Mouse (Mus musculus) G1E (cell line): ENCODE results near the gene Mnd1. TPM values are rescaled to one million over a fixed set of nuclear protein-coding genes. Genes with fewer than 3 reads are reported as not detected.

Experiments
- ATAC-seq: 2 replicates; pipeline ENCODE4 v1.8.0; 2016; ENCODE audit warnings: mild to moderate bottlenecking; ENCODE audit not compliant: insufficient number of reproducible peaks, poor library complexity, low FRiP score, severe bottlenecking; ENCODE audit errors: extremely low read depth
- DNase-seq: peaks from one replicate; pipeline ENCODE4 v3.0.0; 2012; ENCODE audit warnings: low spot score
- H3K27me3 ChIP-seq: 2 replicates; pipeline ENCODE4 v1.6.1; 2012; ENCODE audit warnings: mild to moderate bottlenecking, low read length, inconsistent platforms; ENCODE audit not compliant: insufficient read depth
- H3K36me3 ChIP-seq: replicated peaks from 2 replicates; pipeline ENCODE3; 2012; ENCODE audit warnings: mild to moderate bottlenecking, inconsistent platforms
- H3K4me1 ChIP-seq: 2 replicates; pipeline ENCODE4 v1.6.1; 2012; ENCODE audit warnings: low read depth, low read length, inconsistent platforms, mixed read lengths; ENCODE audit not compliant: insufficient read depth
- H3K4me3 ChIP-seq: 2 replicates; pipeline ENCODE4 v1.5.1; 2012; ENCODE audit warnings: low read depth, mild to moderate bottlenecking, inconsistent platforms, low read length, moderate library complexity, mixed read lengths
- H3K9me3 ChIP-seq: replicated peaks from 2 replicates; pipeline ENCODE4 v1.6.1; 2012; ENCODE audit warnings: inconsistent platforms
- CTCF ChIP-seq: IDR thresholded peaks from 2 replicates; pipeline ENCODE4 v1.5.1; 2012; ENCODE audit warnings: low read depth, low read length, inconsistent platforms, mixed read lengths
- GATA1 ChIP-seq: IDR thresholded peaks from 2 replicates; pipeline ENCODE4 v1.6.1; 2012; ENCODE audit warnings: borderline replicate concordance, low read length, inconsistent platforms, mixed read lengths
- GATA2 ChIP-seq: IDR thresholded peaks from 2 replicates; pipeline ENCODE4 v1.6.1; 2012; ENCODE audit warnings: low read depth, low read length, inconsistent platforms, borderline replicate concordance
- POLR2AphosphoS5 ChIP-seq: IDR thresholded peaks from 2 replicates; pipeline ENCODE4 v1.6.1; 2012; ENCODE audit warnings: low read depth, low read length, inconsistent platforms; ENCODE audit not compliant: insufficient replicate concordance
- TAL1 ChIP-seq: conservative IDR thresholded peaks from 2 replicates; pipeline ENCODE4 v1.6.1; 2012; ENCODE audit warnings: low read depth, low read length, inconsistent platforms, mixed read lengths
- polyA plus RNA-seq: library from polyadenylated mRNA; stranded (reverse); fragments of >175 nt; gene quantifications from 2 replicates; pipeline ENCODE4 v1.2.3, GENCODE M21; 2012
- total RNA-seq, 2 experiments: library from RNA; stranded (forward) in 1 of 2; stranded (reverse) in 1 of 2; fragments of 200-1000 nt in 1 of 2; fragments of >200 nt in 1 of 2; fragmentation: Nextera tagmentation in 1 of 2; gene quantifications; 2 replicates each; pipeline ENCODE4 v1.2.3; 2014 to 2017

Mnd1 gene
- total and polyA plus RNA-seq, 3 experiments: 1.8 to 23.5 (median 6.1) TPM

DNA sequence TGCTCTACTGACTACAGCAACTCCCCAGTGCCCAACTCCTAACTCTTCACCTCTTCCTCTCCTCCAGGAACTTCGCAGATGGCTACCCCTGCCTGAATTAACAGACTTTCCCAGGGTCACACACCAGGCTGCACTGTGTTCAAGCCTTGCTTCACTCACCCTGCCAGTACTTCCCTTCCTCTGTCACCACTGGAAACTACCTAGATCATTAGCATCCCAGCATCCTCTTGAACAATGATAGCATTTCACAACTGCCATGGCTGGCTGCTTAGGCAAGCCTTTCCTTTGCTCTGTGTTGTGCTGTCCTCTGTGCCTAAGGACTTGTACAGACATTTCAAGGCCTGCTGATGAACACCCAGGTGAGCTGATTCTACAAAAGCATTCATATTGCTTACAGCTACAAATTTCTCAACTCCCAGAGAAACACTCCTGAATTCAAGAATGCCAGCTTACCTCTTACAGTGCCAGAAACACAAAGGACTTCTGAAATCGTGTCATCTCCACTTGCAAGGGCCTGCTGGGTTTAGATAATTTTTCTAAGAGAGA is 92.1 kb downstream of the Mnd1 start:
- TF ChIP-seq TAL1: no peak
- no peak for TF ChIP-seq GATA2
- TF ChIP-seq POLR2AphosphoS5: no peak
- no peak for TF ChIP-seq CTCF
- no peak for TF ChIP-seq GATA1
- Histone ChIP-seq H3K4me1 (no peaks in the 10 kb centered on the region), H3K4me3 (no peak overlapping the region), H3K9me3 (no peaks in the 10 kb centered on the region), H3K36me3 (no peaks in the 10 kb centered on the region), H3K27me3 (peaks cover 23% of the 10 kb centered on the region)
- DNase-seq (no peak), ATAC-seq (no peak)

DNA sequence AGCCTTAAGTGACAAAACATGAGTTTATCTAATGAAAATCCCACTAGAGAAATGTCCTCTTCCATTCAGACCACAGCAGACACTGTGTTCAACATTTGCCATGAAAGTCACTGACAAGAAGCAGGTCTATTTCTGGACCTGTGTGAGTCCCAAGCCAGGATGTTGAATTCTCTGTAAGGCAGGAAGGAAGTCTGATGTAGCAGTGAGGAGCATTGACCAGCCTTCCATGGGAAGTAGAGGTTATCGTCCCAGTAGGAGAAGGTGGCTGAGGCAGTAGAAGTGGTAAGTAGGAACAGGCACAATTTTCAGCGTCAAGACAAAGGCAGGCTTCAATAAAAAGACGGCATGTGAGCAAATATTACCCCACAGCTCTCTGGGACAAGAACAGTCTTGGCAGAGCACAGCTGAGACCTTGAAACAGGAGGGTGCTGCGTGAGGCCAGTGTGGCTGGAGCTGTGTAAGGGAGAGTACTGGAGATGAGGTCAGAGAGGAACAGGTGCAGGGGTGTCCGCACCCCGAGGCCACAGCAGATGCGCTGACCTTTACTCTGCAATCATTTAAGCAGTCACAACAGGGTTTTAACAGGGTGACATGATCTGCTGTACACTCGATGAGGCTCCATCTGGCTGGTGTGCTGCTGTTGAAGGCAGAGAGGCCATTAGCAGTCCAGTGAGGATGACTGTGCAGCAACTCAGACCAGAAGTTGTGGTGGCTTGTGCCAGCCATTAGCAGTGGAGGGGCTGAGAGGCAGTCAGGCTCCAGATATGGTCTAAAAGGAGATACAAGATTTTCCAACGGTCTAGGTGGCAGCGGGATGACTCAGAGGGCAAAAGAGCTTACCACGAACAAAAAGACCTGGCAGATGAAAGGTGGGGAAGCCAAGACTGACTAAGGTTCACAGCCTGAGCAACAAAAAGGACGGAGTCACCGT is 93.8 kb downstream of the Mnd1 start:
- Histone ChIP-seq H3K9me3 (0 out of 2 replicates have a peak, but pooled peaks cover 4% of the 10 kb centered on the region), H3K4me3 (no peak overlapping the region), H3K27me3 (peaks cover 20% of the 10 kb centered on the region), H3K36me3 (no peaks in the 10 kb centered on the region), H3K4me1 (no peaks in the 10 kb centered on the region)
- no peak for TF ChIP-seq GATA2
- no peak for TF ChIP-seq POLR2AphosphoS5
- no peak for TF ChIP-seq CTCF
- no peak for TF ChIP-seq TAL1
- TF ChIP-seq GATA1: no peak
- DNase-seq: no peak
- no peak for ATAC-seq

DNA sequence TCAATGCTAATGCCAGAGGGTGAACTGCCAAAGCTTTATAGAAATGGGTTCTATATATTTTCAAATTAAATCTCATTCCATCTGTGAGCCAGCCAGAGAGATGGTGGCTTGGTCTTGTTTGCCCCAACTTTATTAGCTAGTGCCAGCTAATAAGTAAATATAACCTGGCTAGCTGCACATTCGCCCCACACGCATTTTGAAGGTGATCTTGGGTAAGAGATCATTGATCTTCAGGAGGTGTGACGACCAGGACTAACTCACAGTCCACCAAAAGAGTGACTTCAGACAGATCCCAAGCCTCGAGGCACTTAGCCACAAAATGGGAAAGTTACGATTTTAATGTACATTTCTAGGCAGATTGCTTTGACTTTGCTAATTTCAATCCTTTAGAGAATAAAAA is 94.6 kb downstream of the Mnd1 start:
- no peak overlapping the region for H3K4me3 ChIP-seq
- ATAC-seq (no peak), DNase-seq (no peak)
- H3K27me3 ChIP-seq: peaks cover 20% of the 10 kb centered on the region
- H3K4me1 ChIP-seq: no peaks in the 10 kb centered on the region
- H3K36me3 ChIP-seq: no peaks in the 10 kb centered on the region
- 0 out of 2 replicates have a peak, but pooled peaks cover 4% of the 10 kb centered on the region for H3K9me3 ChIP-seq
- no peak for TF ChIP-seq GATA1
- no peak for TF ChIP-seq POLR2AphosphoS5
- TF ChIP-seq GATA2: no peak
- TF ChIP-seq TAL1: no peak
- TF ChIP-seq CTCF: no peak

DNA sequence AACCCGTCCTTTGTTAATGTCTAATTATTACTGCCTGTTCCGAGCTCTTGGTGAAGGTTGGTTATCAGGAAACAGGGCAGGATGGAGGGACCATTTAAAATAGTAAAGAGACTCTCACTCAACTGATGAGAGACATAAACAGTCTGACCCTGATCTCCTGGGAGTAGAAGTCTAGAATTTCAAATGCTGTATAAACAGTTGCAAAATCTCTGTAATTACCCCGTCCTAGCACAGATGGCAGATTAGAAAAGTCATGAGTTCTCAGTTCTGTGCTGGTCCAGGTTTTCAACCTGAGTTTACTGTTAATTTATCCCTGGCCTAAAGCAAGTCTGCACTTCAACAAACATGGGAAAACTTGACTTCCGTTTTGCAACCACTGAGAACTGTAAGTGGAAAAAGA is 95.5 kb downstream of the Mnd1 start:
- 0 out of 2 replicates have a peak, but pooled peaks cover 4% of the 10 kb centered on the region for H3K9me3 ChIP-seq
- no peaks in the 10 kb centered on the region for H3K36me3 ChIP-seq
- no peaks in the 10 kb centered on the region for H3K4me1 ChIP-seq
- ATAC-seq: no peak
- no peak overlapping the region for H3K4me3 ChIP-seq
- DNase-seq: no peak
- peaks cover 20% of the 10 kb centered on the region for H3K27me3 ChIP-seq
- TF ChIP-seq CTCF: no peak

GRCm38 (mm10) chr3:84059676-84060075 is 95.9 kb downstream of the Mnd1 start:
- Histone ChIP-seq H3K27me3 (peaks cover 20% of the 10 kb centered on the region), H3K9me3 (0 out of 2 replicates have a peak, but pooled peaks cover 4% of the 10 kb centered on the region), H3K36me3 (no peaks in the 10 kb centered on the region), H3K4me1 (no peaks in the 10 kb centered on the region), H3K4me3 (no peak overlapping the region)
- DNase-seq (no peak), ATAC-seq (no peak)
- TF ChIP-seq TAL1 (no peak), GATA1 (no peak), CTCF (no peak), POLR2AphosphoS5 (no peak), GATA2 (no peak)

DNA sequence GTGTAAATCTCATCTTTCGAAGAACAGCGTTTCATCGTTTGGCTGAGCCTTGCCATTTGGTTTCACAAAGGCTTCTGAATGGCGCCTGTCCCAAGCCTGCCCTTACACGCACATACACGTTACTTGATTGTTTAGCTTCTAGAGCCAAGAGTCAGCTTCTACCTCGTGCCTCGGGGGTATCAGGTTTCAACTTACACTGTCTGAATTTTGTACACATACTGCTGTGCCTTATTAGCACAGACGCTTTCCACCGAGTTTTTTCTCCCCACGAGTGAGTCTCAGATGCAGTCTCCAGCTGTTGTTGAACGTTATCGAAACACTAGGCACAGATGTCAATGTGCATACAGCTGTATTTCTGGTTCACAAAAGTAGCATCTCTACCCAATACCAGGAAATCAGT is 96.3 kb downstream of the Mnd1 start:
- Histone ChIP-seq H3K4me1 (no peaks in the 10 kb centered on the region), H3K9me3 (0 out of 2 replicates have a peak, but pooled peaks cover 4% of the 10 kb centered on the region), H3K36me3 (no peaks in the 10 kb centered on the region), H3K27me3 (peaks cover 20% of the 10 kb centered on the region), H3K4me3 (no peak overlapping the region)
- DNase-seq: no peak
- TF ChIP-seq CTCF (no peak), POLR2AphosphoS5 (no peak), TAL1 (no peak), GATA2 (no peak), GATA1 (no peak)
- no peak for ATAC-seq
